Mouse (Mus musculus): ENCODE measurements around the gene Dhx29.

GRCm38 (mm10) chr13:112996407-112996806 is 69.2 kb downstream of the Dhx29 start:
- no peak for TF ChIP-seq TAL1 (IDR thresholded peaks at IDR 0.05; ENCODE audit: low read length)
- TF ChIP-seq GATA1 (IDR thresholded peaks at IDR 0.05; ENCODE audit: low read length) = no peak
